Mouse (Mus musculus) testis, adult 2 months (tissue): ENCODE results near the gene Usp31.

Experiments used
- CTCF ChIP-seq: fragments of 200-500 bp; IDR thresholded peaks from 2 replicates; pipeline ENCODE4 v1.5.1; 2012; ENCODE audit warnings: low read depth, mild to moderate bottlenecking, inconsistent platforms, low read length, moderate library complexity; ENCODE audit not compliant: control insufficient read depth, insufficient read depth, insufficient replicate concordance
- POLR2A ChIP-seq: fragments of 200-500 bp; IDR thresholded peaks from 2 replicates; pipeline ENCODE4 v1.6.1; 2012; ENCODE audit warnings: low read depth, mild to moderate bottlenecking, inconsistent platforms, low read length, moderate library complexity; ENCODE audit not compliant: control insufficient read depth

- TF ChIP-seq CTCF (no peak), POLR2A (no peak)
Measured at GRCm38 (mm10) chr7:121705051-121705450, 2.0 kb downstream of the Usp31 start.
